Mouse (Mus musculus) T-helper 1 cell (primary cell): ENCODE results near the gene Gm20888.
"Not testable (repeated sequence)": the region's sequence is repeated elsewhere in the genome, so short reads cannot be mapped to it uniquely, and the experiment has no call there.

ENCODE experiments used
- in situ Hi-C: fragments of 300-600 bp; cut with MboI, MseI; formaldehyde crosslinking; loops from one replicate; pipeline ENCODE4 v1.15.1; 2025; ENCODE audit warnings: high pct_unique_total_duplicates

Gm20888 gene

GRCm38 (mm10) chrY:70441582-70441981 lies at the start of gene Gm20888:
Gene Gm20888, plus strand, starts transcription at chrY:70441882.
- in situ Hi-C loops: not testable (repeated sequence)
